13 mouse cellular contexts compared by ENCODE assay signal in the genomic region with DNA sequence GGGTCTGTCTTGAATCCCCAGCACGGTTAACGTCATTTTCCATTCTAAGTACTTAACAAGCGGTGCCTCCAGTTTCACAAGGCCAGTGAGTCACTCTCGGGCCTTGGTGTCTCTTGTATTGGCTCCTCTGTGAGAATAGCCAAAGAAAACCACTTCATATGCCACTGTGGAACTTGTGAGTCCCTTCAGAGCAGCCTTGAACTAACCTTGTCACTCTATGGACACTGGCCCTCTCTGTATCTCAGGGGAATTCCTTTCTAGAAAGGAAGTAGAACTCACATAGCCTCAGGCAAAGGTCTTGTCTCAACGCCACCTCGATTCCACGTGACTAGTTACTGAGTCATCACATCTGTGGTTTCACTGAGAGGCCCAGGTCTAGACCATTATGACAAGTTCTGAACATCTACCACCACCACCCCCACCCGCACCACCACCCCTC. TPM values are rescaled to one million over a fixed set of nuclear protein-coding genes. Genes with fewer than 3 reads are reported as not detected.
DNase-seq lines count a peak whose midpoint lies in the region; ATAC-seq lines count a peak whose summit lies in the region.
"Had no signal": no experiment of that assay in that cellular context is flagged by ENCODE, and none has a peak within 500 bp of the region (broad histone marks: within the 10 kb centered on the region; RNA-seq: fewer than 3 reads in every experiment).

No protein-coding gene starts in this region.

- H3K4me1 ChIP-seq in kidney, embryonic 15.5 days, result peaks cover 60% of the 10 kb centered on the region
- H3K4me1 ChIP-seq: forebrain, embryonic 15.5 days had no signal

- H3K4me2 ChIP-seq in kidney, embryonic 15.5 days, result no peak overlapping the region
- H3K4me2 ChIP-seq: forebrain, embryonic 15.5 days; hindbrain, embryonic 15.5 days had no signal

- no peaks in the 10 kb centered on the region for H3K36me3 ChIP-seq in kidney, embryonic 15.5 days
- H3K36me3 ChIP-seq: forebrain, embryonic 15.5 days; hindbrain, embryonic 15.5 days had no signal

- H3K27me3 ChIP-seq in kidney, embryonic 15.5 days, result no peaks in the 10 kb centered on the region
- H3K27me3 ChIP-seq: forebrain, embryonic 15.5 days; hindbrain, embryonic 15.5 days had no signal

- DNase-seq in thymus, postnatal 4 days, result peak; percentile 35
- no peak for DNase-seq in thymus, postnatal 14 days
- DNase-seq in neural tube, embryonic 10.5 days (ENCODE audit: extremely low spot score, low spot score), result no peak
- DNase-seq in heart, postnatal 4 days, result no peak
- DNase-seq: heart, adult 2 months; layer of hippocampus, adult 9-11 months; liver, postnatal 0 days; midbrain, embryonic 14.5 days had no signal

- no peaks in the 10 kb centered on the region for H3K9me3 ChIP-seq in kidney, embryonic 15.5 days (replicated peaks)
- H3K9me3 ChIP-seq: forebrain, embryonic 15.5 days; hindbrain, embryonic 15.5 days had no signal

- no peak overlapping the region for H3K9ac ChIP-seq in kidney, embryonic 15.5 days
- H3K9ac ChIP-seq: forebrain, embryonic 15.5 days; hindbrain, embryonic 15.5 days; liver, postnatal 0 days had no signal

- WGBS in kidney, embryonic 15.5 days, result 83% methylated on average over 8 of the region's 8 CpGs

- H3K4me3 ChIP-seq in kidney, embryonic 15.5 days (replicated peaks), result no peak overlapping the region
- H3K4me3 ChIP-seq: forebrain, embryonic 15.5 days; heart, adult 2 months; hindbrain, embryonic 15.5 days had no signal

- no peak overlapping the region for H3K27ac ChIP-seq in kidney, embryonic 15.5 days
- H3K27ac ChIP-seq: forebrain, embryonic 15.5 days; heart, adult 2 months; hindbrain, embryonic 15.5 days had no signal

- ATAC-seq in activated CD4-positive, CD25-positive, alpha-beta regulatory T cell, adult 4 months, result peak; percentile 53
- peak; percentile 57 for ATAC-seq in inflammation-experienced regulatory T-cells, adult 6 months
- ATAC-seq in kidney, embryonic 15.5 days (replicated peaks; ENCODE audit: low FRiP score), result no peak
- ATAC-seq: forebrain, embryonic 15.5 days; liver, postnatal 0 days had no signal

RNA-seq across cellular contexts. Expression of gene Dad1, which starts 31.6 kb away (rescaled TPM):
- polyA plus RNA-seq in activated CD4-positive, CD25-positive, alpha-beta regulatory T cell, adult 4 months (2017; shearing (Covaris generic)), result 100 to 1,000 TPM; 424 to 425 TPM
- 100 to 1,000 TPM; 393 to 515 (median 490) TPM for polyA plus RNA-seq in inflammation-experienced regulatory T-cells, adult 6 months (2017; shearing (Covaris generic))
- total RNA-seq in heart, postnatal 4 days (2021), result 100 to 1,000 TPM; 132 to 145 TPM
- polyA plus RNA-seq in kidney, embryonic 15.5 days (2015; fragmentation: Nextera tagmentation; extraction: Ambion mirVana), result 427 and 441 TPM in 2 replicates

RNA-seq across cellular contexts. Expression of gene Abhd4, which starts 31.7 kb away (rescaled TPM):
- polyA plus RNA-seq in activated CD4-positive, CD25-positive, alpha-beta regulatory T cell, adult 4 months (2017; shearing (Covaris generic)), result 10 to 100 TPM; 16.3 to 16.9 TPM
- 10 to 100 TPM; 20.3 to 33.0 (median 29.4) TPM for polyA plus RNA-seq in inflammation-experienced regulatory T-cells, adult 6 months (2017; shearing (Covaris generic))
- 10 to 100 TPM; 65.0 to 65.1 TPM for total RNA-seq in heart, postnatal 4 days (2021)
- polyA plus RNA-seq in kidney, embryonic 15.5 days (2015; fragmentation: Nextera tagmentation; extraction: Ambion mirVana), result 61.3 and 67.6 TPM in 2 replicates
